Mouse (Mus musculus): ENCODE data around the gene Cfap157. TPM values are rescaled to one million over a fixed set of nuclear protein-coding genes. Genes with fewer than 3 reads are reported as not detected.

Gene Cfap157
- polyA plus RNA-seq, 1 experiment, result not detected

DNA sequence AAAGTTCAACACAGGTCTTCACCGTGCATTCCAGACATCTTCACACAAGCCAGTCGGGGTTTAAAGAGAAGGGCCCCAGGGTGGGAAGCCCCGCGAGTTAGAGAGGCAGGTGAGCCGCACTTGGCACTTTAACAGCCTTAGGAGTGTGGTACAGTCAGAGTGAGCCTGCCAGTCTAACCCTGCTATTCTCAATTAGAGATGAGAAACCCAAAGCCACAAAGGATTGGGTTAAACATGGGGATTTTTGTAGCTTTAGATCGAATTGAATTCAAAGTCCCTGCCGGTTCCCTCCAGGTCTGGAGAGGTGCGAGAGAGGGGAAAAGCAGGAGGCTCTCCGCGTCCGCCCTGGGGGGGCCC, 43.3 kb downstream of the Cfap157 start, which contains the start of gene 6330409D20Rik:
Gene 6330409D20Rik (minus strand): TSS at position 101 of the 357 bp plus-strand sequence.
- Histone ChIP-seq H3K27ac (ENCODE audit: control insufficient read depth, insufficient read depth, low read depth, low read length, poor library complexity) (no peak within 1 kb of the TSS), H3K4me3 (replicated peaks; ENCODE audit: control insufficient read depth, low read depth, low read length) (no peak within 1 kb of the TSS), H3K4me1 (ENCODE audit: control insufficient read depth, insufficient read depth, low read length) (no peaks in the 10 kb centered on the region)
- WGBS, result 74% methylated on average over 11 of the region's 11 CpGs
- TF ChIP-seq CTCF (IDR thresholded peaks at IDR 0.05; ENCODE audit: control insufficient read depth, insufficient read depth, low read length) (no peak), POLR2A (IDR thresholded peaks at IDR 0.05; ENCODE audit: borderline replicate concordance, control insufficient read depth, low read depth, low read length) (no peak)

DNA sequence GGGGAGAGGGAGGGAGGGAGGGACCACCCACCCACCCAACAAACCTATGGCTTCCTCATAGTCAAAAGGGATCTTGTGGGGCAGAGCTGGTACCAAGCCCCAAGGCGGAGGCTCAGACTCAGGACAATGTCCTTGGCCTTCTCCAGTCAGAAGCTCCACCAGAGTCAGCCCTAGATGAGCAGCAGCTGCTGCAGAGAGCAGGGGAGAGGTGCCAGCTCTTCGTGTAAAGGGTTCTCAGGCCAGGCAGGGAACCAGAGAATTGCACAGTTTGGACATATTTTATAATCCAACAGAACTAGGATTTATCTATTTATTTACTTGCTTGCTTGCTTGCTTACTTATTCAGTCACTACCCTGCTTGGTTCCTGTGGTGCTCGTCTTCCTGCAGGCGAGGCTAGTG, 44.9 kb downstream of the Cfap157 start:
- TF ChIP-seq POLR2A (IDR thresholded peaks at IDR 0.05; ENCODE audit: borderline replicate concordance, control insufficient read depth, low read depth, low read length) (no peak), CTCF (IDR thresholded peaks at IDR 0.05; ENCODE audit: control insufficient read depth, insufficient read depth, low read length) (no peak)
- Histone ChIP-seq H3K4me1 (ENCODE audit: control insufficient read depth, insufficient read depth, low read length) (no peaks in the 10 kb centered on the region; the same call in 1 of the 2 replicates), H3K4me3 (replicated peaks; ENCODE audit: control insufficient read depth, low read depth, low read length) (no peak overlapping the region), H3K27ac (ENCODE audit: control insufficient read depth, insufficient read depth, low read depth, low read length, poor library complexity) (no peak overlapping the region)
- 77% methylated on average over 4 of the region's 4 CpGs for WGBS

DNA sequence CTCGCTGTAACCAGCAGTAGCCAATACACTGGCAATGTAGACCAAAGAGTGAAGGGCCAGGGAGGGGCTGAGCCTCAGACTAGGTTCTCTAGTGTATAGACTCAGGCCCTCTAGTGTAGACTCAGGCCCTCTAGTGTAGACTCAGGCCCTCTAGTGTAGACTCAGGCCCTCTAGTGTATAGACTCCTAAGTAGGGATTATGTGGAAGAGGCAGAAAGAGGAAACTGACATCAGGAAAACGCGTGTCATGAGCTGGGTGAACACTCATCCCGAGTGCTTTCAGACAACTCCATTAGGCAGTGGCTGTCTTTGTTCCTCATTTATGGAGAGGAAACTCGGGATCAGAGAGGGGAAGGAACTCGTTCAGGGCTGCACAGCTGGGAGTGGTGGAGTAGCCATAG, 47.2 kb downstream of the Cfap157 start:
- WGBS, result 42% methylated on average over 6 of the region's 6 CpGs
- TF ChIP-seq CTCF (IDR thresholded peaks at IDR 0.05; ENCODE audit: control insufficient read depth, insufficient read depth, low read length) (no peak), POLR2A (IDR thresholded peaks at IDR 0.05; ENCODE audit: borderline replicate concordance, control insufficient read depth, low read depth, low read length) (no peak)
- no peak overlapping the region for H3K27ac ChIP-seq (ENCODE audit: control insufficient read depth, insufficient read depth, low read depth, low read length, poor library complexity)
- no peaks in the 10 kb centered on the region; the same call in 1 of the 2 replicates for H3K4me1 ChIP-seq (ENCODE audit: control insufficient read depth, insufficient read depth, low read length)
- H3K4me3 ChIP-seq (replicated peaks; ENCODE audit: control insufficient read depth, low read depth, low read length), result no peak overlapping the region

DNA sequence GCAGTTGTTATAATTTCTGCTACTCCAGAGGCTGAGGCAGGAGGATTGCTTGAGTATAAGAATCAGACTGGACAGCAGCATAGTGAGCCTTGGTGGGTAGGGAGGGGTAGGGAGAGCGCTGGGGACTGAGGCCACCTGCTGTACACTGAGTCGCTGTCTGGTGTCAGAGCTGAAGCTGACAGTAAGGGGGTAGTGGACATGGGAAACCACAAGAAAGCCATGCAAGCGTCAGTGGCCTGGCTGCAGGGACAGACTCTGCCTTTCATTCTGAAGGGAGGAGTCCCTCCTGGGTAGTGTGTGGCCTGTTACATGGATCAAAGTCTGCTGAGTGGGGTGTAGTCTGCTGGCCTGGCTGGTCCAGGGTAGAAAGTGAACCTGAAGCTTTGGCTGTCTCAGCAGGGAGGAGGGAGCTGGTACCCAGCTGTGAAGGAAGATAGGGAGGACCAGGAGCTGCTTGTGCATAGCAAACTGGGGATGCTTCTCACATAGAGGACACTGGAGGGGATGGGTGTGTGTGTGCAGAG, 47.9 kb downstream of the Cfap157 start:
- Histone ChIP-seq H3K4me3 (replicated peaks; ENCODE audit: control insufficient read depth, low read depth, low read length) (no peak overlapping the region), H3K4me1 (ENCODE audit: control insufficient read depth, insufficient read depth, low read length) (no peaks in the 10 kb centered on the region; the same call in 1 of the 2 replicates), H3K27ac (ENCODE audit: control insufficient read depth, insufficient read depth, low read depth, low read length, poor library complexity) (no peak overlapping the region)
- WGBS, result 46% methylated on average over 3 of the region's 3 CpGs
- TF ChIP-seq CTCF (IDR thresholded peaks at IDR 0.05; ENCODE audit: control insufficient read depth, insufficient read depth, low read length) (no peak), POLR2A (IDR thresholded peaks at IDR 0.05; ENCODE audit: borderline replicate concordance, control insufficient read depth, low read depth, low read length) (no peak)

DNA sequence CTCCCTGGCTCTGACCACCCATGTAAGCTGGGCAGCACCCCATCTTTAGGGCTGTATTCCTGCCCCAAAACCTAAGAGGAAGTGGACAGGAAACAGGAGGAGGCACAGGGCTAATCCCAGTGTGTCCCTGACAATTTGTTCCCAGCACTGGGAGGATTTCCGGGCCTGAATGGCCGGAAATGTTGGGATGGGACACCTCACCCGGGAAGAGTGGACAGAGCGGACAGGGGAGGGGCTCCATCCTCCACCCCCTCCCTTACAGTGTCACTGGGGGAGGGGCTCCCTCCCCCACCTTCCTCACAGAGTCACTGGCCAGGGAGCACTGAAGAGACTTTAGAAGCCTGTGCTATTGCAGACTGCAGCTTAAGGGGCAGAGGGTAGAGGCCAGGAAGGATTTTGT, 49.3 kb downstream of the Cfap157 start:
- TF ChIP-seq POLR2A (IDR thresholded peaks at IDR 0.05; ENCODE audit: borderline replicate concordance, control insufficient read depth, low read depth, low read length) (no peak), CTCF (IDR thresholded peaks at IDR 0.05; ENCODE audit: control insufficient read depth, insufficient read depth, low read length) (no peak)
- H3K4me1 ChIP-seq (ENCODE audit: control insufficient read depth, insufficient read depth, low read length), result no peaks in the 10 kb centered on the region; the same call in 1 of the 2 replicates
- H3K27ac ChIP-seq (ENCODE audit: control insufficient read depth, insufficient read depth, low read depth, low read length, poor library complexity), result no peak overlapping the region
- no peak overlapping the region for H3K4me3 ChIP-seq (replicated peaks; ENCODE audit: control insufficient read depth, low read depth, low read length)
- 54% methylated on average over 4 of the region's 4 CpGs for WGBS

DNA sequence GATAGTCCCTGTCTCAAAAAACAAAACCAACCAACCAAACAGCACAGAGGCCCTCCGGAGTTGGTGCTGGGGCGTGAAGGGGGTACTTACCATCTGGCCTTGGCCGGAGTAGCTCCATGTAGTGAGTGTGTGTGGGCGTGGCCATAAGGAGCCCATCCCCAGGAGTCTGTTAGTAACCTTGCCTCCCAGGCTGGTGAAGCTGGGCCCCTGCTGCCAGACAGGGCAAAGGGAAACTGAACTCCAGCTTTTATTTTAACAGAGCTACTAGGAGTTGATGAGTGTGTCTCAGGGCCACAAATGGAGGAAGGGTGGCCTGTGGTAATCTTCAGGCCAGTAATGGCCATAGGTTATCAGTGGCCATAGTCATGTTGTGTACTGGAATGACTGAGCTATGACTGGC, 49.7 kb downstream of the Cfap157 start:
- WGBS, result 78% methylated on average over 4 of the region's 4 CpGs
- Histone ChIP-seq H3K4me3 (replicated peaks; ENCODE audit: control insufficient read depth, low read depth, low read length) (no peak overlapping the region), H3K27ac (ENCODE audit: control insufficient read depth, insufficient read depth, low read depth, low read length, poor library complexity) (no peak overlapping the region), H3K4me1 (ENCODE audit: control insufficient read depth, insufficient read depth, low read length) (no peaks in the 10 kb centered on the region; the same call in 1 of the 2 replicates)
- TF ChIP-seq POLR2A (IDR thresholded peaks at IDR 0.05; ENCODE audit: borderline replicate concordance, control insufficient read depth, low read depth, low read length) (no peak), CTCF (IDR thresholded peaks at IDR 0.05; ENCODE audit: control insufficient read depth, insufficient read depth, low read length) (no peak)

DNA sequence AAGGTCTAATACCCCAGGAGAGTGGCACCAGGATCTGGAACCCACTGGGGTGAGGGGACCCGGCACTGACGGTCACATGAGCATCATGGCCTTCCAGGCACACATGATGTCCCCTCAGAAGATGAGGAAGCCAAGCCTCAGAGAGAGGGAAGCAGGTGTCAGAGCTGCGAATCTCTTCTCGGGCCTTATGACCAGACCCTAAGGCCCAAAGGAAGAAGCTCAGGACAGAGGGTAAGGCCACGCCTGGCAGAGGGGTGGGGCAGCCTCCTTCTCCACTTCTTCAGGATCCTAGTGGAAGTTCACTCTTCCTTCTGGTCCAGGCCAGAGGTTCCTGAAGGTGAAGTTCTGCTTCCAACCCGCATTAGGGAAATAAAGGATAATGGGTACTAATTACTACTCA, 51.5 kb downstream of the Cfap157 start:
- 75% methylated on average over 6 of the region's 6 CpGs for WGBS
- no peaks in the 10 kb centered on the region; the same call in 1 of the 2 replicates for H3K4me1 ChIP-seq (ENCODE audit: control insufficient read depth, insufficient read depth, low read length)
- no peak overlapping the region for H3K4me3 ChIP-seq (replicated peaks; ENCODE audit: control insufficient read depth, low read depth, low read length)
- TF ChIP-seq CTCF (IDR thresholded peaks at IDR 0.05; ENCODE audit: control insufficient read depth, insufficient read depth, low read length) (no peak), POLR2A (IDR thresholded peaks at IDR 0.05; ENCODE audit: borderline replicate concordance, control insufficient read depth, low read depth, low read length) (no peak)
- H3K27ac ChIP-seq (ENCODE audit: control insufficient read depth, insufficient read depth, low read depth, low read length, poor library complexity), result no peak overlapping the region

DNA sequence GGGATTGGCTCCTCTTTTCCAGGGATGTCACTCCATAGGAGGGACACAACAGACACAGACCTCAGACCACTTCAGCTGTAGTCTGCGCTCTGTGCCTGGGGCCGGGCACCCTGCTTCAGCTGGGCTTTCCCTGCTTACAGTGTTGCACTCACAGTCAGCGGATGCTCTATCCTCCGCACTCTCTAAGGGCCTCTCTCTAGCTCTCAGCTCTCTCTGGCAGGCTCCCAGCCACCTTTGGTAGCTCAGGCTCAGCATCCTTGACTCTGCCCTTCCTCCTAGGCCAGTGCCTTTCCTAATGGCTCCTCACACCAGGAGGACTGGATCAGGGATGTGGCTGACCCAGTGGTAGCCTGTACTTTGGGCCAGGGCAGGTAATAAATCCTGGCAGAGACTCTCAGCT, 52.3 kb downstream of the Cfap157 start:
- TF ChIP-seq POLR2A (IDR thresholded peaks at IDR 0.05; ENCODE audit: borderline replicate concordance, control insufficient read depth, low read depth, low read length) (no peak), CTCF (IDR thresholded peaks at IDR 0.05; ENCODE audit: control insufficient read depth, insufficient read depth, low read length) (no peak)
- Histone ChIP-seq H3K27ac (ENCODE audit: control insufficient read depth, insufficient read depth, low read depth, low read length, poor library complexity) (no peak overlapping the region), H3K4me3 (replicated peaks; ENCODE audit: control insufficient read depth, low read depth, low read length) (no peak overlapping the region), H3K4me1 (ENCODE audit: control insufficient read depth, insufficient read depth, low read length) (no peaks in the 10 kb centered on the region; the same call in 1 of the 2 replicates)
- WGBS, result 91% methylated on average over 4 of the region's 4 CpGs

DNA sequence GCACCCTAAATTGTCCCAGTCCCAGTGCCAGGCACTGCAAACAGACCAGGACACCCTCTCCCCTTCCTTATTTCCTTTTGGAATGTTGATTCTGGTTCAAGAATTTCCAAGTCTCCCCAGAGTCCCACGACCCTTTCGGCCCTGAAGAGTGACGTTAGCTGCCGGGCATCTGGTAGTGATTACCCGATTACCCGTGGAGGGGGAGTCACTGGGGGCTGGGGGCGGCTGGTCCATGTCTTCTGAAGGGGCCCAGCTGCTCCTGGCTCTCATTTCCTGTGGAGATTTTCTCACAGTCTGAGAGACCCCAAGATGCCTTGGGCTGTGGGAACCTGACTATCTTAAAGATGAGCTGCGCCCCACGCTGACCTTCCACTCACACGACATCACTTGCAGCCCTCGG, 53.4 kb downstream of the Cfap157 start:
- Histone ChIP-seq H3K27ac (ENCODE audit: control insufficient read depth, insufficient read depth, low read depth, low read length, poor library complexity) (no peak overlapping the region), H3K4me3 (replicated peaks; ENCODE audit: control insufficient read depth, low read depth, low read length) (no peak overlapping the region), H3K4me1 (ENCODE audit: control insufficient read depth, insufficient read depth, low read length) (no peaks in the 10 kb centered on the region; the same call in 1 of the 2 replicates)
- TF ChIP-seq POLR2A (IDR thresholded peaks at IDR 0.05; ENCODE audit: borderline replicate concordance, control insufficient read depth, low read depth, low read length) (no peak), CTCF (IDR thresholded peaks at IDR 0.05; ENCODE audit: control insufficient read depth, insufficient read depth, low read length) (no peak)
- WGBS, result 84% methylated on average over 11 of the region's 11 CpGs

All from bone marrow, adult 2 months (tissue).